Mouse (Mus musculus) layer of hippocampus, adult 18-20 months (tissue): Measurements from ENCODE around the gene Dand5. TPM values are rescaled to one million over a fixed set of nuclear protein-coding genes. Genes with fewer than 3 reads are reported as not detected.

Experiments
- DNase-seq, 2 experiments: peaks; one replicate each; pipeline ENCODE4 v3.0.0; 2022; ENCODE audit warnings: low spot score in 2 of 2
- total RNA-seq, 2 experiments: library from RNA; stranded (reverse); gene quantifications; 2 replicates each; pipeline ENCODE4 v1.2.3; 2021

The Dand5 gene
- total RNA-seq, 2 experiments from 2014 or later, result 10.7 to 10.9 TPM

DNA sequence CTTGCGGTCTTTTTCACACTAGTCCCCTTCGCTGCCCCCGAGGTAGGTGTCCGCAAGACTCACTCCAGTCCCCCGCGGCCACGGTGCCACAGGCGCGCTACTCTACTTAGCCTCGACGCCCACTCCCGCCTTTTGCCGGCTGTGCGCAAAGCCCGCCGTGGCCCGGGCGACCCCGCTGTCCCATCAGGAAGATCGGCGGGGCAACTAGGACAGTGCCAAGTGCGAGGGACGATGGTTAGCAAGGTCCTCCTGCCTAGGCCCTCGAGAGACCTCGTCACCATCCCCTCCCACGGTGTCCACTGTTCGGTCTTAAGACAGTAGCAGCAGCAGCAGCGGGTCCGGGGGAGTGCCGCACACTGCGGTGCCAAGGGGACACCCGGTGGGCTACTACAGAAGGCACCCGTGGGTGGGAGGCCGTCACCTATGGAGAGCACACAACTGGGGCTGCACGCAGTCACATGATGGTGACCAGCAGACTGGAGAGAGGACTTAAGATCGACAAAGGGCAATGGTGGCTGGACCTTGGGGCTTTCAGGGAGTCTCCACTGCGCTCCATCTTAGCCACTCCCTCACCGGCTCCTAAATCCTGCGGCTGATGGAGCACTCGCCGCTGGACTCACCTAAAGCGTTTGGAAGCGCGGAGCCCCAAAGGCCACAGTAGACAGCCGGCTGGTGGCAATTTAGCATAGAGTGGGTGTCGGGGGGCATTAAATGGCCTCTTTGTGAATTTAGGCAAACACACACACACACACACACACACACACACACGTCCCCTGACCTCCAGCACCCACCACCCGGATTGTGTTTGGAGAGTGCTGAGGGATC lies 37.7 kb downstream of the Dand5 start:
- no peak for DNase-seq

DNA sequence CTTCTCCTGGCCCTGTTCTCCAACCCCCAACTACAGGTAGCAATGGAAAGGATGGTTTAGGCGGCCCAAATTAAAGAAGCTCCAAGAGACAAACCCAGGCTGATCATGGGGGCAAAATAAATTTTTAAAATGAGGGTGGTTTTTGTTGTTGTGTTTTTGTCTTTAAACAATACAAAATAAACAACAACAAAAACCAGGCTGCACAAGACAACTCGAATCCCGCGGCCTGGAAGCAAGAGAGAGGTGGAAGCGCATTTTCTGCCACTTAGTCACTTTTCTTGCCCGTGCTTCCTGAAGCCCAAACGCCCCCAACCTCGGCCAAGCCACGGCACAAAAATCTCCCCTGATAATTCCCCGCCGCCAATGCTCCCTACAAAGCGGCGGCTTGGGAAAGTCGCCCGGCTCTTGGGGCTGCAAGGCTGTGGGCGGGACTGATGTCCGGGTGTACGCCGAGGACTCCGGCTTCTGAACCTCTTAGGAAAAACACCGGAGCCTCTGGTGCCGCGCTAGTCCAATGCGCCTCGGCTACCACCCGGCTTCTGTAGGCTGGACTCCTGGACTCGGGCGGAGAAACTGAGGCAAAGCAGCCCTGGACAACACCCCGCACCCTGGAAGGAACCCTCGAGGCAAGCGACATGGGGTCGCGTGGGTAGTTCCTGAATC lies 38.6 kb downstream of the Dand5 start:
- DNase-seq, result no peak

DNA sequence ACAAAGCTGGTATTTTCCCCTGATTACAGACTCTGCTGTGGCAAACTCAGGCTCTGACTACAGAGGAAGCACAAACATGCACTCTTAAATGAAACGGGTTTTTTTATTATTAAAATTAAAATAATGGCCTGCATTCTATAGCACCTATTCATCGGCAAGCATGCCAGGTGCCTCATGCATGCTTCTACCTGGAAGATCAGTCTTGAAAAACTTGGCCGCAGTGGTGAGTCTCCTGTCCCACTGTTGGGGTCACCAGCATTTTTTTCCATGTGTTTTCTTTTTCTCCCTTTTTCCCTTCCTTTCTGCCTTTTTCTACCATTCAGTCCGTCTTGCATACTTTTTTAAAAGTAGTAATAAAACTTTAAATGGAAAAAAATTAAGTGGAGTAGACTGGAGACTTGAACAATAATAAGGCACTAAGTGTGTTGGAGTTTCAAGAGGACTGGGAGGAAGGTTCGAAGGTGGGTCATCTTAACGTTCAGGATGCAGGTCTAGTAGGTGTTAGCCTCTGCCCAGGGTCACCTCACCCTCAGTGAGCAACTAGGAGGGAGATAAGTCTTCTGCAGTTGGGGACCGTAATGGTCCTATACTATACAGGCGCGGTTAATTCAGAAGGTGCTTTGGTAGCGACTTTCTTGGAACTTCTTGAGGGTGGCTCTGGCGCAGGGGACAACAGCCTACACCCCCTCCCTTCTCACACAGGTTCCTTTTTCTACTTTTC lies 39.3 kb downstream of the Dand5 start:
- DNase-seq, result no peak

- DNase-seq, result no peak
Observed at GRCm38 (mm10) chr8:84782680-84783079, 39.9 kb downstream of the Dand5 start.

DNA sequence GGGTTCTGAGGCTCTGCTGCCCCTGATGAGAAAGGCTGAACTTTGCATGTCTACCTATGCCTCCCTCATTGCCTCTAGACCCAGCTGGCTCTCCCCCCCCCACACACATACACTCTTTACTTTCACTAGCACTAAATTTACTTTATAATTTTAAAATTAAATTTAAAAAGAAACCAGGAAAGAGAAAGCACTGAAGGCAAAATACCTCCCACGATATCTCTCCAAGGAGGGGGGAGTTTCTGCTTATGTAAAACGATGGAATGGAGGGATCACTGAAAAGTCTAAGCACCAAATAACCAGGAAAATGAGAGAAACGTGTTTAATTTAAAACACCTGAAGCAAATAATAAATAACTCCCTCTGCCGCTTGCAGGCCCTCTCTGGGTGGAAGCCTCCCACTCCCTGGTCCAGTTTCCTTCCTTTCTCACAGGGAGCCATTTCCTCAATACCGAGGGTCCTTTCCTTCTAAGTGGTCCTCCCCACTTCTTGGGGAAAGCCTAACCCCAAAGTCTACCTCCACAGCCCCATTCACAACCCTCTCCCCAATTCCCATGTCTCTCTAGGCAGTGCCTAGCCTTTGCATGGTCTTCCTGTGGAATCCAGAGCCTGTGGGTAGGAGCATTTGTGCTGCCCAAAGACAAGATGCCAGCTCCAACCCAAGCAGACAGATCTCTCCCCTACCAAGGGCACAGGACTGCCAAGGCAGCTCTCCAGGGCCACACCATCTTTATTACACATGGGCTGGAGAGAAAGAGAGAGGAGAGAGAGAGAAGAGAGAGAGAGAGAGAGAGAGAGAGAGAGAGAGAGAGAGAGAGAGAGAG lies 40.7 kb downstream of the Dand5 start:
- DNase-seq, result no peak

DNA sequence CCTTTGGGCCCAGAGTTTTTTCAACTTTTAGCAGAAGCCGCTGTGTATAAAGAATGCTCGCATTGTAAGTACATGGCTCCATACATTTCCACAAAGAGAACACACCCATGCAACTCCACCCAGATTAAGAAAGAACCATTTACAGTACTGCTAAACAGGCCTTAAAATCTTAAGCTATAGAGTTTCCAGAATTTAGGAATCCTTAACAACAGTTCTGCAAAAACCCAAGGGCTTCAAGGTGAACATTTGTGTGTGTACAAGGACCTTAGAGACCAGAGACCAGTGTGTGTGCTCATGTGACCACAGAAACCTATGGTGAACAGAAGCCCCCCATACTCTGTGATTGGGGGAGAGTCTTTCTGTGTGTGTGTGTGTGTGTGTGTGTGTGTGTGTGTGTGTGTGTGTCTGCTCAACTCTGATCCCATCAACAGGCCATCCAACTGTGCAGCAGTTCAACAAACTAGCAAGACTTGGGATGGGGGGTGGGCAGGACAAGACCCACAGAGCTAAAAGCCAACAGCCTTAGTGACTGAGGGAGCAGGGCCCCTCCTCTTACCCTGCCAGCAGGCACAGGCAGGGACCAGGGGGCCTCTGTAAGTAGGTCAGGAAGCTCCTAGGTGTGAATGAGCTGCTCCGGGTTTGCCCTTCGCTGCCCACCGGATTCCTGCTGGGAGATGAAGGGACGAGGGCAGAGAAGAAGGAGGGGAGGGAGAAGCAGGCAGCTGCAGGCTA lies 41.5 kb downstream of the Dand5 start:
- DNase-seq, result no peak

DNA sequence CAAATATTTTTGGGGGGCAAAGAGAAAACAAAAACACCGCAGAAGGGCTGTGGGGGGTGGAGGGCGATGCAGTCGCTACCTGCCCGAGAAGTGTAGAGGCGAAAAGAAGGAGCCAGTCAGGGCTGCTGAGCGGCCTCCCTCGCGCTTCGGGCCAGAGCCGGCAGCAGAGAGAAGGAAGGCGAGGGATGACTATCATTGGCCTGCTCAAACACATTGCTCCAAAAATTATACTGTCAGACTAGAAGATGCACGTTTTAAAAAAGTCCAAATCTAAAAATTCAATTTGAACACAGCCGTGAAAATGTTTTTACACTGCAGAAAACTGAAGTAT lies 42.4 kb downstream of the Dand5 start:
- DNase-seq, result no peak

GRCm38 (mm10) chr8:84779519-84780224 lies 43.0 kb downstream of the Dand5 start:
- no peak for DNase-seq

- no peak for DNase-seq
Observed at GRCm38 (mm10) chr8:84778638-84779380, 43.8 kb downstream of the Dand5 start.

- DNase-seq, result no peak
Observed at GRCm38 (mm10) chr8:84777899-84778637, 44.6 kb downstream of the Dand5 start.

DNA sequence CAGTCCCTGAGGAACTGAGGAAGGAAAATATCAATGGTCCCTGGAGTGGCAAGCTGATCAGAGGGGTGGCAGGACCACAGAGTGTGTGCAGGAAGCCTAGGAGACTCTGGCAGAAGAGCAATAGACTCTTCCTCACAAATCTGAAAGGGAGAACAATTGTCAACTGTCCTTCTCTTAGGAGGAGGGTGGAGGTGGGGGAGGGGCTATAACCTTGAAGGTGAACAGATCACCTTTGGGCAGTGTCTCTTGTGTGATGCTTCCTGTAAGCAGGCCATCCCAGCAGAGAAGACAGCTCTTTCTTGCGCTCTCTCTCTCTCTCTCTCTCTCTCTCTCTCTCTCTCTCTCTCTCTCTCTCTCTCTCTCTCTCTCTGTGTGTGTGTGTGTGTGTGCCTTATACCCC lies 46.1 kb downstream of the Dand5 start:
- no peak for DNase-seq

DNA sequence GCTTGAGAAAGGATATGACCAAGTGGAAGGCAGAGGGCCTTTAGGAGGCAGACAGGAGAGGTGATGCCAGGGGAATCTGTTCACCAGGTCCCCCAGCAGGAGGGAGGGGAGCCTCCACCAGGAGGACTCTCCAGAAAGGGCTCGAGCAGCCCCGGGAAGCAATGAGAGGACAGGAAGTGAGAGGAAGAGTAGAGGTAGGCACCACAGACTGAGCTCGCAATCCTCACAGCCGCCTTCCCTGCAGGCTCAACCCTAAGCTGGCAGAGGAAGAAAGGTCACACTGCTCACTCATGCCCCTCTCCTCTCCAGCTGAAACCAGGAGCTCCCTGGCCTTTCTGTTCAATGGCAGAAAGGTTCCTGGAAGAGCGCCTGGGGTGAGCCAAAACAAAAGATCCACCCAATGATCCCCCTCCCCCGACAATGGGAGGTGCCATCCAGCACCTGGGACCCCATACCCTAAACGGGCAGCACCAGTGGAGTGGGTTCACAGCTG lies 47.0 kb downstream of the Dand5 start:
- DNase-seq, result no peak

DNA sequence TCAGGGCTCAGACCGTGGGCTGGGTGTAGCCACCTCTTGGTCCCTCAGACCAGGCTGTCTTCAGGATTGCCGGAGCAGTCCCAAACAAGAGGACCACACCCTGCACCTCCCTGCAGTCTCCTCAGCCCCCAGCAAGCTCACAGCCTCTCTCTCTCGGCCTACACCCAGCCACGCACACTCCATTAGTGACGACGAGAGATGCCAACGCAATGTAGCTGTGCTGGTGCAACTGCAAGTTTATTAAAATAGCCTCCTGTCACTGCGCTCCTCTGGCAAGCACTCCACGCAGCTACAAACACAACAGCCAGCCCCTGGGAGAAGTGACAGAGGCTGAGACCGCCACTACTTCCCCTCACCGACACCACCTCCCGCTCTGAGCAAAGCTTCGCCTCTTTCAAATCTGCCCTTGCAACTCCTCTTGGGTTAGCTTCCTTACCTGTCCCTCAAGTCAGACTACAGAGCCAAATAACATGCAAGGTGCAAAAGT lies 47.5 kb downstream of the Dand5 start:
- peak; percentile 79 to 83 for DNase-seq

DNA sequence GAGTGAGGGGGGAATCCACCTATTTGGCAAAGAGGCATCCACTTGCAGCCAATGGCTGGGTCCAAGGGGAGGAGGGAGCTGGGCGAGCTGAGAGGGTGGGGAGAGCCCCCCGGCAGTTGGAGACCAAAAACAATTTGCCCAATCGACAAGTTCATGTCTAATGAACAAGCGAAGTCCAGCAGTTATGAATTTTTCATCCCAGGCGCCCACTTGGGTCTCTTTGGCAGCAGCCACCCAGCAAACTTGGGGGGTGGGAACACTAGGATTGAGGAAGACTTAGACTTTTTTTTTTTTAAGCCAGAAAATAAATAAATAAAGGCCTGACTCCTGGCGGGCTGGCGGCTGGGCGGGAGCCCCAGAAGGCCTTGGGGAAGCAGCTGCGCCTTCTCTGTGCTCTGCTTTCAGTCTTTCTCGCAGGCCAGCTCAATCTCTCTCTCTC lies 48.1 kb downstream of the Dand5 start:
- DNase-seq, result no peak

GRCm38 (mm10) chr8:84773833-84774232 lies 48.8 kb downstream of the Dand5 start:
- DNase-seq, result peak; percentile 84 to 88

GRCm38 (mm10) chr8:84773304-84773703 lies 49.3 kb downstream of the Dand5 start:
- no peak for DNase-seq

DNA sequence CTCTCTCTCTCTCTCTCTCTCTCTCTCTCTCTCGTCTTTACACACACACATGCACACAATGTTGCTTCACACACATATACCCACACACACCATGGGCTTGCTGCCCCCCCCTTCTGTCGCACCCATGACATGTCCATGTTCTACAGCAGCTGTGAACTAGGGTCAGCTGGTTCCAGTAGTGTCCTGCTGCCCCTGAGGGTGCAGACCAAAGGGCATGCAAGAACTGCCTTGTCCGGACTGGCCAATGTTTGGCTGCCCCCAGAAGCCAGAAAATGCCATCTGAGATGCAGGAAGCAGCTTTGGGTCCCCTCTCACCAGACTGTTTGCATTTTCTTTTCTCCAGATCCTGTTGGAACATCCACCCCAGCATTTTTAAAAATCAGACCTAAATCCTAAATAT lies 50.0 kb downstream of the Dand5 start:
- no peak for DNase-seq

DNA sequence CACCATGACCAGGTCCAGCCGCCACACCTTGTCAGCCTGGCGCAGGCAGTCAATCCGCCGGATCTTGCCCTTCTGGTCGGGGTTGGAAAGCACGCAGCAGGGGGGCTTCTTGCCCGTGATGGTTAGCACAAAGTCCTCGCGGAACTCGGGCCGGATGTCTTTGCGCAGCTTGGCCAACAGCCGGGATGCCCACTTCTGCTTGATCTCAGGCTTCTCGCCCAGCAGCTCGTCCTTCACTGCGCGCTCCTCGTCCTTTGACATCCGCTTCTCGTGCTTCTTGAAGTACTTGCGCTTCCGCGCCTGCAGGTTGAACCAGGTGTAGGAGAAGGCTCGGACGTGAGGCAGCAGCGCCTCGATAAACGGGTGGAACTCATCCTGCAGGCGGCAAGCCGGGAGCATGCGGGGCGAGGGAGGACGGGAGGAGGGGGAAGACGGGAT lies 50.7 kb downstream of the Dand5 start:
- no peak for DNase-seq
